Mouse (Mus musculus) myocyte (in vitro differentiated cells): ENCODE measurements around the gene Zfhx3. TPM values are rescaled to one million over a fixed set of nuclear protein-coding genes. Genes with fewer than 3 reads are reported as not detected.

Source experiments
- H3K27me3 ChIP-seq: one replicate; pipeline ENCODE4 v1.6.1; 2011; ENCODE audit not compliant: control insufficient read depth, insufficient read depth, insufficient read length
- H3K36me3 ChIP-seq: one replicate; pipeline ENCODE4 v1.6.1; 2011; ENCODE audit not compliant: control insufficient read depth, insufficient read depth
- H3K4me2 ChIP-seq: one replicate; pipeline ENCODE4 v1.6.1; 2011; ENCODE audit warnings: low read depth, control low read depth
- H3K4me3 ChIP-seq: one replicate; pipeline ENCODE4 v1.5.1; 2011; ENCODE audit warnings: mild to moderate bottlenecking, control low read depth, moderate library complexity
- H3K79me2 ChIP-seq: one replicate; pipeline ENCODE4 v1.6.1; 2011; ENCODE audit not compliant: control insufficient read depth, insufficient read depth
- H3ac ChIP-seq: one replicate; pipeline ENCODE4 v1.6.1; 2011; ENCODE audit not compliant: control insufficient read depth, insufficient read length
- CEBPB ChIP-seq: IDR thresholded peaks from 2 replicates; pipeline ENCODE4 v1.6.1; 2011; ENCODE audit warnings: mild to moderate bottlenecking, moderate library complexity; ENCODE audit not compliant: poor library complexity, insufficient read depth, severe bottlenecking
- E2F4 ChIP-seq: IDR thresholded peaks from one replicate; pipeline ENCODE4 v1.6.1; 2011; ENCODE audit warnings: mild to moderate bottlenecking, control low read depth, moderate library complexity; ENCODE audit not compliant: insufficient read depth
- MAX ChIP-seq: IDR thresholded peaks from one replicate; pipeline ENCODE4 v1.6.1; 2011; ENCODE audit warnings: low read depth, mild to moderate bottlenecking, control low read depth
- MYOD1 ChIP-seq, 3 experiments: IDR thresholded peaks; one replicate each; pipeline ENCODE4 v1.6.1; 2011; ENCODE audit warnings: control low read depth in 2 of 3, low read depth in 2 of 3, mild to moderate bottlenecking in 2 of 3, moderate library complexity in 1 of 3; ENCODE audit not compliant: insufficient read length in 2 of 3, control insufficient read depth in 1 of 3
- MYOG ChIP-seq, 3 experiments: IDR thresholded peaks; one replicate each; pipeline ENCODE4 v1.6.1; 2011; ENCODE audit warnings: control low read depth in 2 of 3, low read depth in 2 of 3, mild to moderate bottlenecking in 2 of 3; ENCODE audit not compliant: insufficient read length in 2 of 3, control insufficient read depth in 1 of 3, insufficient read depth in 1 of 3
- POLR2A ChIP-seq: IDR thresholded peaks from one replicate; pipeline ENCODE4 v1.6.1; 2011; ENCODE audit warnings: low read depth, mild to moderate bottlenecking, control low read depth, moderate library complexity; ENCODE audit not compliant: insufficient read length
- POLR2AphosphoS2 ChIP-seq: IDR thresholded peaks from one replicate; pipeline ENCODE4 v1.6.1; 2011; ENCODE audit warnings: low read depth, control low read depth; ENCODE audit not compliant: insufficient read length
- REST ChIP-seq: IDR thresholded peaks from one replicate; pipeline ENCODE4 v1.6.1; 2011; ENCODE audit warnings: mild to moderate bottlenecking, control low read depth, moderate library complexity; ENCODE audit not compliant: insufficient read depth, insufficient read length
- SRF ChIP-seq: IDR thresholded peaks from one replicate; pipeline ENCODE4 v1.6.1; 2011; ENCODE audit warnings: low read depth; ENCODE audit not compliant: control insufficient read depth, insufficient read length
- TCF12 ChIP-seq: IDR thresholded peaks from one replicate; pipeline ENCODE4 v1.6.1; 2011; ENCODE audit warnings: mild to moderate bottlenecking, control low read depth; ENCODE audit not compliant: poor library complexity, insufficient read depth, severe bottlenecking
- TCF3 ChIP-seq: IDR thresholded peaks from one replicate; pipeline ENCODE4 v1.6.1; 2011; ENCODE audit warnings: low read depth, control low read depth; ENCODE audit not compliant: insufficient read length
- USF1 ChIP-seq: IDR thresholded peaks from one replicate; pipeline ENCODE4 v1.6.1; 2011; ENCODE audit warnings: low read depth, mild to moderate bottlenecking, control low read depth, moderate library complexity
- polyA plus RNA-seq: library from polyadenylated mRNA; unstranded; fragments of >200 nt; fragmentation: generic; extraction: Trizol; gene quantifications from one replicate; pipeline ENCODE4 v1.2.1, GENCODE M21; 2012; ENCODE audit warnings: missing spikeins

Zfhx3 gene
- polyA plus RNA-seq, 1 experiment: 3.0 TPM

DNA sequence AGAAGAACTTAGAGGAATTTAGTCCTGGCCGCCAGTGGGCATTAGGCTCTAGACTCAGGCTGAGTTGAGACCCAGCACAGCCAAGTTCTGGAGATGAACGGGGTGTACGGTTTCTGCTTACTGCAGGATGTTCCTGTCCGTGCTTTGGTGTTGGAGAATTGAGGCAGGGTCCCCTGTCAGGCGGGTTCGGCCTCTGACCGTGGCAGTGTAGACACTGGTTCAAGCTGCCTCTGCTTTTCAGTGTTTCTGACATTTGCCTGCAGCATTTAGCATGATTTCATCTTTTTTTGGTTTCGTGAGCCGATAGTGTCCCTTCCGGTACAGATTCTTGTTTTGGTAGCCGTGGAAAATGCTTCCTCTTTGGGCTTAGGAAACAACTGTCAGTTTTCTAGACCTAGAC, 805.7 kb downstream of the Zfhx3 start:
- Histone ChIP-seq H3K79me2 (peaks cover 88% of the 10 kb centered on the region), H3K36me3 (no peaks in the 10 kb centered on the region), H3K4me2 (peak overlapping the region; percentile 77), H3K4me3 (no peak overlapping the region), H3K27me3 (no peaks in the 10 kb centered on the region), H3ac (no peak overlapping the region)
- TF ChIP-seq REST (no peak), MYOD1 (IDR thresholded peaks at IDR 0.05; ENCODE audit: control insufficient read depth in 1 of 3, insufficient read length in 2 of 3, low read depth in 2 of 3) (no peak), MYOG (IDR thresholded peaks at IDR 0.05; ENCODE audit: control insufficient read depth in 1 of 3, insufficient read depth in 1 of 3, insufficient read length in 2 of 3, low read depth in 2 of 3) (no peak), POLR2AphosphoS2 (no peak), USF1 (no peak), MAX (no peak), POLR2A (no peak), SRF (no peak), CEBPB (no peak)

GRCm38 (mm10) chr8:108748851-108749376, 806.5 kb downstream of the Zfhx3 start:
- peak overlapping the region; percentile 77 for H3K4me2 ChIP-seq
- no peak overlapping the region for H3K4me3 ChIP-seq
- H3ac ChIP-seq: no peak overlapping the region

GRCm38 (mm10) chr8:108750806-108751205, 808.4 kb downstream of the Zfhx3 start:
- H3ac ChIP-seq: no peak overlapping the region
- H3K4me3 ChIP-seq: no peak overlapping the region
- H3K36me3 ChIP-seq: no peaks in the 10 kb centered on the region
- H3K79me2 ChIP-seq: peaks cover 77% of the 10 kb centered on the region
- peak overlapping the region; percentile 36 for H3K4me2 ChIP-seq
- no peaks in the 10 kb centered on the region for H3K27me3 ChIP-seq
- TF ChIP-seq TCF3: no peak
- TF ChIP-seq POLR2AphosphoS2: no peak
- TF ChIP-seq MYOD1 (IDR thresholded peaks at IDR 0.05; ENCODE audit: control insufficient read depth in 1 of 3, insufficient read length in 2 of 3, low read depth in 2 of 3): no peak
- TF ChIP-seq MAX: no peak
- no peak for TF ChIP-seq REST
- TF ChIP-seq SRF: no peak
- no peak for TF ChIP-seq CEBPB
- no peak for TF ChIP-seq TCF12
- no peak for TF ChIP-seq USF1
- no peak for TF ChIP-seq E2F4
- TF ChIP-seq MYOG (IDR thresholded peaks at IDR 0.05; ENCODE audit: control insufficient read depth in 1 of 3, insufficient read depth in 1 of 3, insufficient read length in 2 of 3, low read depth in 2 of 3): no peak

More at GRCm38 (mm10) chr8:108748851-108749376, 806.5 kb downstream of the Zfhx3 start:
- Histone ChIP-seq H3K36me3 (no peaks in the 10 kb centered on the region), H3K79me2 (peaks cover 88% of the 10 kb centered on the region), H3K27me3 (no peaks in the 10 kb centered on the region)
- TF ChIP-seq POLR2AphosphoS2 (no peak), USF1 (no peak), MYOD1 (IDR thresholded peaks at IDR 0.05; ENCODE audit: control insufficient read depth in 1 of 3, insufficient read length in 2 of 3, low read depth in 2 of 3) (peak; percentile 29 to 68 (median 66)), TCF3 (no peak), POLR2A (no peak), E2F4 (no peak), MAX (no peak), CEBPB (no peak), REST (no peak), TCF12 (no peak), SRF (no peak), MYOG (IDR thresholded peaks at IDR 0.05; ENCODE audit: control insufficient read depth in 1 of 3, insufficient read depth in 1 of 3, insufficient read length in 2 of 3, low read depth in 2 of 3) (peak in 2 of 3 experiments; percentile 18 to 39)

GRCm38 (mm10) chr8:108754556-108754955, 812.1 kb downstream of the Zfhx3 start:
- Histone ChIP-seq H3K27me3 (no peaks in the 10 kb centered on the region), H3K79me2 (peaks cover 81% of the 10 kb centered on the region), H3K4me2 (peak overlapping the region; percentile 57), H3ac (no peak overlapping the region), H3K4me3 (no peak overlapping the region), H3K36me3 (no peaks in the 10 kb centered on the region)
- TF ChIP-seq TCF3 (no peak), MYOD1 (IDR thresholded peaks at IDR 0.05; ENCODE audit: control insufficient read depth in 1 of 3, insufficient read length in 2 of 3, low read depth in 2 of 3) (peak in 1 of 3 experiments; percentile 19)

GRCm38 (mm10) chr8:108755400-108756325, 813.2 kb downstream of the Zfhx3 start:
- no peak for TF ChIP-seq MAX
- TF ChIP-seq E2F4: no peak
- TF ChIP-seq POLR2A: peak; percentile 16
- peak; percentile 69 for TF ChIP-seq TCF3
- no peak for TF ChIP-seq USF1
- peak in 2 of 3 experiments; percentile 62 to 84 for TF ChIP-seq MYOD1 (IDR thresholded peaks at IDR 0.05; ENCODE audit: control insufficient read depth in 1 of 3, insufficient read length in 2 of 3, low read depth in 2 of 3)
- no peak for TF ChIP-seq SRF
- no peak for TF ChIP-seq CEBPB
- TF ChIP-seq TCF12: peak; percentile 78
- peak; percentile 57 to 89 (median 63) for TF ChIP-seq MYOG (IDR thresholded peaks at IDR 0.05; ENCODE audit: control insufficient read depth in 1 of 3, insufficient read depth in 1 of 3, insufficient read length in 2 of 3, low read depth in 2 of 3)
- no peak for TF ChIP-seq REST
- no peak for TF ChIP-seq POLR2AphosphoS2
- no peak overlapping the region for H3K4me3 ChIP-seq
- no peaks in the 10 kb centered on the region for H3K27me3 ChIP-seq
- H3K4me2 ChIP-seq: peak overlapping the region; percentile 86
- no peaks in the 10 kb centered on the region for H3K36me3 ChIP-seq
- no peak overlapping the region for H3ac ChIP-seq
- H3K79me2 ChIP-seq: peaks cover 80% of the 10 kb centered on the region
